Mouse (Mus musculus) heart, adult 8-10 months (tissue): ENCODE results near the gene Ubqln4. TPM values are rescaled to one million over a fixed set of nuclear protein-coding genes. Genes with fewer than 3 reads are reported as not detected.

ENCODE experiments used
- DNase-seq: peaks from one replicate; pipeline ENCODE4 v3.0.0; 2022; ENCODE audit warnings: low spot score
- total RNA-seq, 4 experiments: library from RNA; stranded (reverse); gene quantifications; 2 replicates each; pipeline ENCODE4 v1.2.4; 2022

Gene Ubqln4
- 10 to 100 TPM; 68.8 to 90.5 (median 77.6) TPM for total RNA-seq

DNA sequence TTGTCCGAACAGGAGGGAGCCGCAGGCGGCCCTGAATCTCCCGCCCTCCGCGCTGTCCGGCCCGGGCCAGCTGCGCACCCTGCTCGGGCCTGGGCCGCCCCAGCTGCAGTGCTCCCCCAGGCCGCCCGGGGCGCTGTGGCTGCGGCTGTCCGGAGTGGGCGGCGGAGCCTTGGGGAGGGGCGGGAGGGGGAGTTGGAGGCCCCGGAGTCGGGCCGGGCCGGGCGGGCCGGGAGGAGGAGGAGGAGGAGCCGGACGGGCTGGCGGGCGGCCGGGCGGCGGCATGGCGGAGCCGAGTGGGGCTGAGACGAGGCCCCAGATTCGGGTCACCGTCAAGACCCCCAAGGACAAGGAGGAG, at the start of gene Ubqln4:
Ubqln4 (plus strand) TSS at position 234 of the 355 bp plus-strand sequence.
- peak; percentile 87 for DNase-seq

DNA sequence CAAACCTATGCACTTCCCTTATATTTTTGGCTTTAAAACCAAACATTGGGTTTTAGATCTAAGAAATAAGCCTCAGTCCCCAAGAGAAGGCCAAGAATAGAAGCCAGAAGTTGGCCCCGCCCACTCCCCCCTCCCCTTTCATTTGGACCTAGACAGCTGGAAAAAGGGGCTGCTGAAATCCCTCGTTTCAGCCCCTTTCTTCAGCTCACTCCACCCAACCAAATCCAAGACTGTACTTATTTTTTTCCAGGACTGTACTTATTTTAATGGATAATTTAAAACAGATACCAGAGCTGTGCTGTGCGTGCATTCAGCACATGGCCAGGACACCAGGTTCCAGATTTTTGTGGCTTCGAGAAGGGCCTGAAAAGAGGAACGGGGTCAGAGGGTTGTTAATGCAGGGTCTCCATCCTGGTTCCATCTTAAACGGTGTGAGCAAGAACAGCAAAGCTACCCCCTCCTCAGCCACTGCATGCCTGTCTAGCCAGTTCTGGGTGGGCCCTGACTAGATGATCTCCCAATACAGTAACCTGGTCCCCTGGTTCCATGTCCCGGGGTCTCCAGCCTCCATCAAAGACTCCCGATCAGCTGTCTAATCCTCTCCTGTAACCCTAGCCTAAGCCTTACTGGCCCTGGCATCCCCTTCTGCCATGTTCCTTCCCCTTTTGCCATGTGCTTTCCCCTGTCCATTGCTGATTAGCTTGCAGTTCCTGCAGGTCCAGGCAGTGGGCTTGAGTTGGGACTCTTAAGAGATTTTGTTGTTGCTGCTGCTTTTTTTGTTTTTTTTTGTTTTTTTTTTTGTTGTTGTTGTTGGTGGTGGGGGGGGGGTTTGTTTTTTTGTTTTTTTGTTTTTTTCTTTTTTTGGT, 49.4 kb upstream of the Ubqln4 start:
- no peak for DNase-seq

DNA sequence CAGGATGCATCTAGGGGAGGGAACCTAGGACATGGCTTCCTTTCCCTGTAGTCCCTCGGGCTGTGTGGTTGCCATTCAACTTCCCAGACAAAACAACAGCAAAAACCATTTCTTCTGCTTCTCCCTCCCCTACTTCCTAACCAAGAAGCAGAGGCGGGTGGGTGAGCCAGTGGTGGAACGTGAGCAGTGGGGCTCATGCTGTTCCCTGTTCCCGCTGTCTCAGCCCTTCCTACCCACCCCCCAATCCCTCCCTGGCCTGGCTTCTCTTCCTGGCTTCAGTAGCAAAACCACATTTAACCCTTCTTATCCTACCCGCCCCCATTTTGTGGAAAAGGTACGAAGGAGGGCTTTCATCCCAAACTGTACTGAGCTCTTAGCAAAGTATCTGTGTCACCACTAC, 48.5 kb upstream of the Ubqln4 start:
- DNase-seq: no peak

DNA sequence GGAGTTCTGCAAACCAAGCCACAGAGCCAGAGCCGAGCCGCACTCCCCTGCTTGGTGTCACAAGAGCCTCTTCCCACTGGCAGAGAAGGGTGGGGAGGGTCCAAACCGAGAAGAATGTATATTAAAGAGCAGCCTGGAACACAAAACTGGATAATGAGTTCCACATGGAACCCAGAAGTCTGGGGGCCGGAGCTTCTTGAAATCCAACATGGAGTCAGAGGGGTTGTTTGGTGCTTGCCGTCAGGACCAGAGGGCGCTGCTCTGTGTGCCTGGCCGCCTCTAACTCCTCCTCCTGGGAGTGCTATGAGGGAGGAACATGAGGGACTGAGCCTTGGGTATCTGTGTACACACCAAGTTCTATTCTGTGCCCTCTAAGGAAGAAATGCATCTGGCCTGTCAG, 47.8 kb upstream of the Ubqln4 start:
- no peak for DNase-seq

DNA sequence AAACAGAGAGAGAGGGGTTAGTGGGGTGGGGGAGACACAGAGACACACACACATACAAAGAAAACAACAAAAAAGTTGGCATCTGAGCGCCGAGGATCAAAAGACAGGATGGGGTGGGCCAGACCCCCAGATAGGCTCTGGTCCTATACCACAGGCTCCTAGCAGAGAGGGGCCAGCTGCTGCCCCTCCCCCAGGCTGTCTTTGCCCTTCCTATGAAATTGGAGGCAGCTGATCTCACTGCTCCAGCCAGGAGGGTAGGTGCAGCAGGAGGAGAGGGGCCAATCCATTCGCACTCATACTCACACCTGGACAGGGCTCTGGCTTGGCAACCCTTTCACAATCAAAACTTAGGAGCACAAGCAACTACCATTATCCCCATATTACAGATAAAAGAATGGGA, 44.3 kb upstream of the Ubqln4 start:
- no peak for DNase-seq

DNA sequence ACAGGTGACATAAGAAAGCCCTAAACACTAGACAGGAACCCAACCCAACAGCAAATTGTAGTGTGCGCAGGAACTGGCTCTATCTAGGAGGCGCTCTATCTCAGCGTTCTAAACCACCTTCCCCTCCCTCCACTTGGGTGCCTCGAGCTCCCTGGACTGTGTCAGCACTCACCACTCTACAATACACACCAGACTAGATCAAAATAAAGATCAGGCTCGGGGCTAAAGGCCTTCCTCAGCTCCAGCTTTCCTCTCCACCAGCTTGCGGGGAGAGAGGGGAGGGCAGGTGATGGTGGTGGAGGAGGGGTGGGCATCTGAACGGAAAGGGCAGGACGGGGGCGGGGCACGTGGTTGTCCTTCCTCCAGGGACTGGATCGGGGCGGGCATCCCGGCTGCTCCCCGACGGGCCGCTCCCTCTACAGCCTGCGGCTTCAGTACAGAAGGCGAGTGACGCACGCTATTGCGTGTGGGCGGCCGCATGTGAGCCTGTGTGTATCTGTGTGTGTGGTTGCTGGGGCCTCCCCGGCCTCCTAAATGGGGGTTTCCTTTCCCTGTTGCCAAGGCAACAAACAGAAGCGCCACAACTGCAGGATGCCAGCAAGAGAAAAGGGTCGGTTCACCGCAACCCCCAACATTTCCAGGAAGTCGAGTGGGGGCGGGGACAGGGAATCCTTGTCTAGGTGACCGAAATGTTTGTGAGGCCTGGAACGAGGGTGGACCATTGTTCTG, 43.7 kb upstream of the Ubqln4 start, which contains the start of gene Lmna:
Lmna (minus strand) TSS at position 265 of the 729 bp plus-strand sequence.
- DNase-seq: peak; percentile 90

DNA sequence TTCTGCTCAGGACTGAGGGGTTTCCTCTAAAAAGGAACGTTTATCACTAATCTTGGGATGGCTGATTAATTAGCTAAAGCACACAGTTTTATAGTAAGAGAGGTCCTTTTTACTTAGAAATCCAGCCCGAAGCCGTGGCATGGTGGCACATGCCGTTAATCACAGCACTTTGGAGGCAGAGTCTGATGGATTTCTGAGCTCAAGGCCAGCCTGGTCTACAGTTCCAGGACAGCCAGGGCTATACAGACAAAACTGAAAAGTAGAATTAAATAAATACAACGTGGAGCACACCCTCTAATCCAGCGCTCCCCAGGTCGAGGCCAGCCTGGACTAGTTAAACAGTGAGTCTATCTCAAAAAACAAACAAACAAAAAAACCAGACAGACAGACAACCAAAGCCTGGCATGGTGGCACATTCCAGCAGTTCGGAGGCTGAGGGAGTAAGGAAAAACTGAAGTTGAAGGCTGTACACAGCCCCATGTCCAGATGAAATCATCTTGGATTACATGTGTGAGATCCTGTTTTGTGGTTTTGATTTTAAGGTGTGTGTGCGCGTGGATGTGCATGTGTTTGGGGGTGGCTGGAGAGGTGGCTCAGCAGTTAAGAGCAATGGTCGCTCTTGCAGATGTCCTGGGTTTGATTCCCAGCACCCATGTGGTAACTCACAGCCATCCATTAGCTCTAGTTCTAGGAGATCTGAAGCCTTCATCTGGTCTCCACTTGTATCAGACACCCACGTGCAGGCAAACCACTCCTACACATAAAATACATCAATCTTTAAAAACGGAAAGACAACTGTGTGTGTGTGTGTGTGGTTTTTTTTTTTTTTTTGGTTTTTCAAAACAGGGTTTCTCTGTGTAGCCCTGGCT, 42.9 kb upstream of the Ubqln4 start:
- DNase-seq: no peak

DNA sequence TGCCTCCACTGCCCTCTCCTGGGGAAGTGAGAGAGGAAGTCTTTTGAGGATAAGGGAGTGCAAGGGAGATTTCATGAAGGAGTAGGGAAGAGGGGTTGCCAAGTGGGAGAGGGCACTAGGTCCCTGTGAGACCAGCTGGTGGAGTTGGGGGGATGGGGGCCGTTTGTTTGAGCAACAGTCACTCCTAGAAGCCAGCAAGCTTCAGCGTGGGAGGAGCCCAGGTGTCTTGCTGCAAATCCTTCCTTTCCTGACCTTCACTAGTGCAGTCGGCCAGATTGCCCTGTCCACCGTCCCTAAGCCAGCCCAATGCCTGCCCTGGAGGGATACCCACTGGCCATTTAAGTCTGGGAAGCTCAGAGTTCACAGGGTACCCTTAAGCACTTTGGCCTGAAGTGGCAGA, 42.0 kb upstream of the Ubqln4 start:
- DNase-seq: no peak

DNA sequence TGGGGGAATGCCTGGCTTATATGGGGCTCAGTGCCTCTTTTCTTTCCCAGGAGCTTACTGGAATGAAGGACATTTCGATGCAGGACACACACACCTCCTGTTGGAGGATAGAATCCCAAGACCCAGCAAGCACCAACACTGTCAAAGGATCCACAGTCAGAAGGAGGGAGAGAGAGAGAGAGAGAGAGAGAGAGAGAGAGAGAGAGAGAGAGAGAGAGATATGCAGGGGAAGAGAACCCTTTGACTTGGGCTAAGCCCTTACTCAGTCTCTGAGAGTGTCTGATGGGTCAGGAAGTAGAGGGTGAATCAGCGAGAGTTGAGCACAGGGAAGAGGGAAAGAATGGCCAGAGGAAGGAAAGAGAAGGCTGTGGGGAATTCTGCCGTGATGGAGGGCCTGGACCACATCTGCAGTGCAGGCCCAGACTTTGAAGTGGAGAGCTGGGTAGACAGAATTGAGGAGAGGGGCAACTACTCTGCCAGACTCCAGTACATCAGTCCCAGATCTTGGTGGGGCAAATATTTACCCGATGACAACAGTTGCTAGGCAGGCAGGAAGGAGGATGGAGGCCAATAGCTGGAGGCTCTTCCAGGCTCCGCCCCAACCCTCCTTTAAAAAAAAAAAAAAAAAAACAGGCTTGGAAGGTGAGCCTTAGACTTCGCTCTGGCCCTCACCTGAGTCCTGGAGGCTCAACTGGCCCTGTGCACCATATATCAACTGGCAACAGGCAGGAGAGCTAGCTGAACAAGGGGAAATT, 41.2 kb upstream of the Ubqln4 start:
- no peak for DNase-seq

DNA sequence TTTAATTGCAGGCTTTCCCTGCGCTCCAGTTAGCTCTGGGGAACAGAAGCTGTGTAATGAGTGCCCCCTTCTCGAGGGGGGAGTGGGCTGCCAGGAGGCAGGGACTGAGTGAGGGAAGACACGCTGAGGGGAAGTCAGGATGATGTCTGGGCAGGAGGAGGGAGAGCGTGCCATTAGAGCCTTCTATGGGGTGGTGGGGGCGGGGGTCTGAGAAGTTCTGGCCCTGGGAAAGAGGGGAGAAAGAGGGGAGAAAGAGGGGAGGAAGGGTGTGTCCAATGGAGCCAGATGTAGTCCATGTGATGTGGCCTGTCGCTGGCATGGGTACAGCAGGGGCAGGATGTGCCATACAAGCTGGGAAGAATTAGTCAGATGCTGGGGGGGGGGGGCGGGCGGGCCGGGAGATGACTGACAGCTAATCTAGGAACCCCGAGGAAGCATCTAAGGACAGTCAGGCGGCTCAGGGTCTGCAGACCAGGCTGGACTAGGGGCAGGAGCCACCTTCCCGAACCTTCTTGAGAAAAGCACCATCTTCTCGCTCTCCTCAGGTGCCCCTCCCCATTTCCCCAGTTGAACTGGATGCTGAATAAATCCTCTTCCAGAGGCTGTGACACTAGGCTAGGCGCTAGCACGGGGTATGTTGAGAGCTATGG, 40.5 kb upstream of the Ubqln4 start:
- no peak for DNase-seq

DNA sequence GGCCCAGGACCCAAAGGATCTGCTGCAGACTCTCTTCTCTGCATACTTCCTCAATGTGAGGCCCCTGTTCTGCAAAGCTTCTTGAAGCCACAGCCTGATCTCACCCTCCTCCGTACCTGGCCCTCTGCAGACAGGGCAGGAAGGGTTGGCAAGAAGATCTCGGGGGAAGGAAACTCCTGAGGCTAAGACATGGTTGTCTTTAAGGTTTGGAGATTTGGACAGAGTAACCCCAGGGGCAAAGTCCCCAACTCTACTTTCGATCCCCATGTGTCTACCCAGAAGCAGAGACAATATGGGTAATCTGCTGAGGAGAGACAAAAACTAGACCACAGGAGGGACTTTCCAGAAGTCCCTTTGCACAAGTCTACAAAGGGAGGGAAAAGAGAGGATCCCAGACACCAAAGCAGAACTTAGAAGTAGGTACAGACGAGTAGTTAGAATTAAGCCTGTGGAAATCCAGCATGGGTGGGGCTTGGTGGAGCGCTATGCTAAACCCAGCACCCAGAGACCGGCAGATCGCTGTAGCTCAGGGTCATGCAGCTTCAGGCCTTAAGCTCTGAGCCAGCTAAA, 39.9 kb upstream of the Ubqln4 start:
- no peak for DNase-seq

DNA sequence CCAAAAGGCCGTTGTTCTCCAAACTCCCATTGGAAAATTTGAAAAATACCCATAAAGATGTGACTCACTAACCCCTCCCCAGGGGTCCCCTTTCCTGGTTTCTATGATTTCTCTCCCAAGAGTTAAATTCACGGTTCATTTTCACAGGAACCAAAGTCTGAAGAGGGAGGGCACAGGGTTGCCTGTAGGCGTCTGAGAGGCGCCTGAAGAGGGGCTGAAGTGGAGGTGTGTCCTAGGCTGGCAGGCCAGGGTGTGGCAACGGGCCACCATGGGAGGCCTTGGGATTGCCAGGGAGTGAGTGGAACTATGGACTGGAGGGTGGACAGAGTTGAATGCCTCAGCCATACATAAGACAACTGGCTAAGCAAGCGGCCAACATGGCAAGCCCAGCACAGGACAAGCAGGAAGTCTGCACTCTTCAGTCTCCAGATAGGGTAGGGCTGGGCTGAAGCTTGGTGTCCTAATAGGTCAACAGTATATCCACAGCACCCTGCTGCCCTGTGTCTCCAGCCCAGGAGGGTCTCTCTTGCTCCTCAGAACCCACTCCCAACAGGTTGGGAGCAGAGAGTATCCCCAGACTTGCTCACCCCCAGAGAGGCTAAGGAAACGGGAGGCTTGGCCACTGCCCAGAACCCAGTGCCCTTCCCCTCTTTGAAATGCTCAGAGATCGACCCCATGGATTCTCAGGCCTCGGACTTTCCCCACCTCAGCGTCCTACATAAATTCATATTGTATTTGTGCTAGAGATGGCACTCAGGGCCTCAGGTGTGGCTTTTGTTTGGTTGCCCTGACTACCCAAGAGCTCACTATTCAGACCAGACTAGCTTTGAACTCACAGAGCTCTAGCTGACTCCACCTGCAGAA, 39.1 kb upstream of the Ubqln4 start:
- no peak for DNase-seq

DNA sequence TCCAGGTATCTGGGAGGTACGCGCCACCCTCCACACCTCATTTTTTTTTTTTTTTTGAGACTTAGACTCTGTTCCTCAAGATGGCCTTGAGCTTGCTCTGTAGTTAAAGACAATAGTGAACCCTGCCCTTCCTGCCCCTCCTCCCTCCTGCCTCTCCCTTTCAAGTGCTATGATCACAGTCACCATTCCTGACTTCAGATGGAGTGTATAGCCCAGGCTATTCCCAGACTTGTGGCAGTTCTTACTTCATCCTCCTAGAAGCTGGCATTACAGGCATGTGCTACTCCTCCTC, 38.5 kb upstream of the Ubqln4 start:
- no peak for DNase-seq

DNA sequence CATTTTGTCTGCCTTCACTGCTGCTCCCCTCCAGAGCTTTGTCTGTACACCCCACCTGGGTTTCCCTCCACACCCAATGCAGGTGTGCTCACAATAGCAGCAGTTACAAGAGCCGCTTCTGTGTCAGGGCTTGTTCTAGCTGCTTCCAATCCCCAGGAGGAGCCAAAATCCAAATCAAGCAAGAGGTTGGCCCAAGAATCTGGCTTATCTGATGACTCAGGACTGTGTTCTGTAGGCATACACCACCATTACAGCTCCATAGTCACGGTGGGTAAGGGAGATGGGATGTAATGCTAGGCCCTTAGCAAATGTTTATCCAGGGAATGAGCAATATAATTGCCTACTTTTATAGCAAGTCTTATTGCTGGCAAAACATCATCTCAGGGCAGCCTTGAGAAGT, 37.2 kb upstream of the Ubqln4 start:
- no peak for DNase-seq

DNA sequence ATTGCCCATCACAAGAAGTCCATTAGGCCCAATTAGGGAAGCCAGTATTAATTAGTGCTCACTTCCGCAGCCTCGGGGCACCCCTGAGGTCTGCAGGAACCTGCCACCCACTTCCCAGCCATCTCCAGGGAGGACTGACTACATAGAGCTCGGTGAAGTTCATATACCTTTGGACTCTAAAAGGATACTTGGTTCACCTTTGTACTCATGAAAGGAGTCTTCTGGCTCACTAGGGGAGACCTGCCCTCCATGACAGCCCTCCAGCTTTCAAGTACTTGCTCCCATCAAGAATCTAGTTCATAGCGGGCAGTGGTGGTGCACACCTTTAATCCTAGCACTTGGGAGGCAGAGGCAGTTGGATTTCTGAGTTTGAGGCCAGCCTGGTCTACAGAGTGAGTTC, 35.1 kb upstream of the Ubqln4 start:
- no peak for DNase-seq

DNA sequence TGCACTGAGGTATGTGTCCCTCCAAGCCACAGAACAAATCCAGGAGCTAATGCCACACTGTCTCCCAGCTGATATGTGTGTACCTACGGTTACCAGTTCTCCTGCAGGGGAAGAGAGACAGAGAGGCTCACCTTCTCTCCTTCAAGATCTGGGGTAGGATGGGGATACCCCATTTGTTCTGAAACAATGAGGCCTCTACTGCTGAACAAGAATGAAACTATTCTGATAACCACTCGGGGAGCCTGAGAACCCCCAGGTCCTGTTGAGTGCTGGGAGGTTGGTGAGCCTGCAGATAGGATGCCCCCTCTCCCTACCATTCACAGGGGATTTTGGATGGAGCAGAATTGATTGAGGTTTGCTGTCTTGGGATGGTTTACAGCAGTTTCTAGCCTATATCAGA, 33.5 kb upstream of the Ubqln4 start:
- DNase-seq: no peak

DNA sequence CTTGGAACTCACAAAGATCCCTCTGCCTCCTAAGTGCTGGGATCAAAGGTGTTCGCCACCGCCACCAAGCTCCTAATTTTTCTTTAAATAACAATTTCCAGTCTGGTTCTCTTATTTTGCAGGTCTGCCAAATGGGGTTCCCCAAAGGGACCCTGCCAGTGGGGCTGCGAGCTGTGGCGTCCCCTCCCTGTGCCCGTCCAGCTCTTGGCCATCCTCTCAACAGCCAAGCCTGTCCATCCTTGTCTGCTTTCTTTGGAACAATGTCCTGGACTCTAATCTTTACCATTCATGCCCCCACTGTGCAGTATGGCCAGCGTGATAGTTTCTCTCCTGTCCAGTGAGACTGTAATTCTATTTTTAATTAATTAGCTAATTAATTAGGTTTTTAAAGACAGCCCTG, 32.4 kb upstream of the Ubqln4 start:
- no peak for DNase-seq

DNA sequence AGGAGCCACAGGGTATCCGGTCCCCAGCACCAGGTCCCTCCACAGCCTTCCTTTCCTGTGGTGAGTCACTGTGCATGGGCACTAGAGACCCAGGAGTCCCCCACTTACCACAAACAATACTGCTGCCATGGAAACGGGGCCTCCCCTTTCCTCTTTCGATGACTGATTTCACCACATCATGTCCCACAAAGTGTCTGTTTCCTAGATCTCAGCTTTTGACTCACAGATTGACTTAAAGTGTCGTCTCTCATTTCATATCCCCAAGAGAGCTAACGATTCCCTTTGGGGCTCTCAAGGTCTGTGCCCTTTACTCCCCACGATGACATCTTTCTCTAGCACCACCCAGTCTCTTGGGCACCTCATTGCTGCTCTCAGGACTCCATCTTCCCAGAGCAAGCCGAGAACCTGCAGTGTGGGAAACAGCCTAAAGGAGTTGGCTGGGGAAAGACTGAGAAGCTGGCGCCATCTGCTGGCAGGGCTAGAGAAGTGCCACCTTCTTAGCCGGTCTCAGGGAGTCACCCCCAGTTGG, 31.7 kb upstream of the Ubqln4 start:
- peak; percentile 78 for DNase-seq

DNA sequence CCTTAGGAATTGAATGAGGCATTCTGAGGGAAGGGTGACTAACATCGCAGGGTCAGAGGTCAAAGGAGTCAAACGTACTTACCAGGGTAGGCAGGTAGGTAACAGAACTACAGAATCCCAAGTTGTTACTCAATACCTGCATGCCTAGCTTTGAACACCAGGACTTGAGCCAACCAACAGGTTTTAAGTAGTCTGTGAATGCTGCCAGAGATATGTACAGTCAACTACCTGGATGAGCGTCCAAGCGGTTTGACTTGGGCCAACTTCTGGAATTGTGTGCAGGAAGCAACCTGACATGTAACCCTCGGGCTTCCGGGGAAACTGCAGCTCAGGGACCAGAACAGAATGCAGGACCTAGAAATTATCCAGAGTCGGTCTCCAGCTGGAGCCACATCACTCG, 30.5 kb upstream of the Ubqln4 start:
- no peak for DNase-seq

DNA sequence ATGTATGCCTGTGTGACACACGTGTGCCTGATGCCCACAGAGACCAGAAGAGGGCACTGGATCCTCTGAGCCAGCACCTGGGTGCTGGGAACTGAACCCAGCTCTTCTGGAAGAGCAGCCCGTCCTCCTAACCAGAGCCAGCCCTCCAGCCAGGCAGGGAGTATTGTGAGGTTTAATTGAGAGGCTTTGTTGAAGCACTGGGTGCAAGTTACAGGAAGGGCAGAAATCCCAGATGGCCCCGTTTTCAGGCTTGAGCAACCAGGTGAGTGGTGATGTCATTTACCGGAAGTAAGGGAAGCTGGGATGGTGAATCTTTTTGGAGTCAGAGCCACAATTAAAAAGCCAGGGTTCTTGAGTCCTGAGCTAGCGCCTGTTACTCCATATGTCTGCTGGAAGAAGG, 28.5 kb upstream of the Ubqln4 start:
- no peak for DNase-seq
